Mouse (Mus musculus): ENCODE results near the gene Usp47. TPM values are rescaled to one million over a fixed set of nuclear protein-coding genes. Genes with fewer than 3 reads are reported as not detected.

Usp47 gene
- polyA plus RNA-seq, 1 experiment, result 0.23 TPM

DNA sequence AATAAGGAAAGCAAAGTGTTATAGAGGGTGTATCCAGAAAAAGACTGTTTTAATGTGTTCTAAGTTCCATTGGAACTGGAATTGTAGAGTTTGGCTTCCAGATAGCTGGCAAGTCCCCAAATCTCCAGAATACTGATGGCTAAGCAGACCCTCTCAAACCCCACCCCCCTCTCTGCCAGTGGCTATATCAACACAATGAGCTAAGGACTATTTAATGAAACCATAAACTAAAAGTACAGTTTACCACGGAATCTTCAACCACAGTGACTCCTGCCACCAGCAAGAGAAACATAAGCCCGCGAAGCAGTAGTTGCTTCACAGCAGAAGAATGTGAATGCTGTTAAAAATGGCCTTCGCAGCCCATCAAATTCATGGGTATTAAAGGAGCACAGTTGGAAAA is 131.1 kb downstream of the Usp47 start:
- Histone ChIP-seq H3K27me3 (ENCODE audit: control insufficient read depth) (peaks cover 27% of the 10 kb centered on the region), H3K9me3 (ENCODE audit: control insufficient read depth, low read length) (no peaks in the 10 kb centered on the region)

DNA sequence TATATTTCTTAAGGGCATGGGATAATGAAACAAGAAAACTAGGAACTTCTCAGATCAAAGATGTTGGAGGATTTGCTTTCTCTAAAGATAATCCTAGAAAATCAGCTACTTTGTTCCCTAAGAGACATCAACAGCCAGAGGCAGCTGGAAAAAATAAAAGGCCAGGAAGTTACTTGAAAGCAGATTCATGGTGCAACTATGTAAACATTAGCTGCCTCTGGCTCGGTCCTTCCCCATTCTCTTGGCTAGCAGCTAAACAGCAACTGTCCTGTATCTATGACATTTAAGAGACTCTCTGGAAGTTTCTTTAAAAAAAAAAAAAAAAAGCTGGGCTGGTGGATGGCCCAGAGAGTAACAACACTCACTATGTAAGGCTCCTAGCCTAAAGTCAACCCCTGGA is 131.9 kb downstream of the Usp47 start:
- TF ChIP-seq GATA1 (IDR thresholded peaks at IDR 0.05; ENCODE audit: low read length), result no peak
- no peak for TF ChIP-seq TAL1 (IDR thresholded peaks at IDR 0.05; ENCODE audit: low read length)
- Histone ChIP-seq H3K9me3 (ENCODE audit: control insufficient read depth, low read length) (no peaks in the 10 kb centered on the region), H3K36me3 (ENCODE audit: control insufficient read depth) (no peaks in the 10 kb centered on the region), H3K4me1 (ENCODE audit: control insufficient read depth) (no peaks in the 10 kb centered on the region; the same call in 1 of the 2 replicates), H3K4me3 (replicated peaks) (no peak overlapping the region), H3K27me3 (ENCODE audit: control insufficient read depth) (peaks cover 32% of the 10 kb centered on the region)

More for the DNA sequence above, 131.1 kb downstream of the Usp47 start:
- TF ChIP-seq GATA1 (IDR thresholded peaks at IDR 0.05; ENCODE audit: low read length) (no peak), TAL1 (IDR thresholded peaks at IDR 0.05; ENCODE audit: low read length) (no peak)
- no peak overlapping the region for H3K4me3 ChIP-seq (replicated peaks)
- no peaks in the 10 kb centered on the region for H3K36me3 ChIP-seq (ENCODE audit: control insufficient read depth)
- no peaks in the 10 kb centered on the region; the same call in 1 of the 2 replicates for H3K4me1 ChIP-seq (ENCODE audit: control insufficient read depth)

- H3K9me3 ChIP-seq (ENCODE audit: control insufficient read depth, low read length), result no peaks in the 10 kb centered on the region
- no peaks in the 10 kb centered on the region for H3K36me3 ChIP-seq (ENCODE audit: control insufficient read depth)
- TF ChIP-seq TAL1 (IDR thresholded peaks at IDR 0.05; ENCODE audit: low read length) (no peak), GATA1 (IDR thresholded peaks at IDR 0.05; ENCODE audit: low read length) (no peak)
- no peaks in the 10 kb centered on the region; the same call in 1 of the 2 replicates for H3K4me1 ChIP-seq (ENCODE audit: control insufficient read depth)
- H3K4me3 ChIP-seq (replicated peaks), result no peak overlapping the region
- peaks cover 32% of the 10 kb centered on the region for H3K27me3 ChIP-seq (ENCODE audit: control insufficient read depth)
Measured at GRCm38 (mm10) chr7:112157584-112158315, 134.4 kb downstream of the Usp47 start.

- H3K36me3 ChIP-seq (ENCODE audit: control insufficient read depth), result no peaks in the 10 kb centered on the region
- peaks cover 32% of the 10 kb centered on the region for H3K27me3 ChIP-seq (ENCODE audit: control insufficient read depth)
- no peak overlapping the region for H3K4me3 ChIP-seq (replicated peaks)
- no peak for TF ChIP-seq GATA1 (IDR thresholded peaks at IDR 0.05; ENCODE audit: low read length)
- TF ChIP-seq TAL1 (IDR thresholded peaks at IDR 0.05; ENCODE audit: low read length), result no peak
- no peaks in the 10 kb centered on the region; the same call in 1 of the 2 replicates for H3K4me1 ChIP-seq (ENCODE audit: control insufficient read depth)
- no peaks in the 10 kb centered on the region for H3K9me3 ChIP-seq (ENCODE audit: control insufficient read depth, low read length)
Measured at GRCm38 (mm10) chr7:112158316-112158741, 135.0 kb downstream of the Usp47 start.

DNA sequence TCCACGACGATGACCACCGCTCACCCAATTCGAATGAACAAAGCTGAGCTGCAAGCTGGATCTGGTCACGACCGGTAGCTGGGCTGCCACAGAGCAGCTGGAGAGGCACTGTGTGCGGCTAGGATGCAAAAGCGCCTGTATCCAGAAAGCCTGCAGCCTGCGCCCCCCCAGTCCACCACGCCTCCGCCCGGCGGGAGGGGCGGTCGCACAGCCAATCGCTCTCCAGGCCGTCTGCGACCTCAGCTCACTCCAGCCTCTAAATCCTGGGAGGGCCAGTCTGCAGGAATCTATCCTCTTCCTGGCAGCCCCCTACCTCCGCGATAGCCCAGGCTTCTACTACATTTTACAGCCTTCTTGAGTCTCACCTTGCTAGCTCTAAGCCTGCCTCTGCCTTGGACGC is 135.6 kb downstream of the Usp47 start, which contains the start of gene Dkk3:
Dkk3 (minus strand) TSS at position 116 of the 400 bp plus-strand sequence.
- TF ChIP-seq TAL1 (IDR thresholded peaks at IDR 0.05; ENCODE audit: low read length) (no peak), GATA1 (IDR thresholded peaks at IDR 0.05; ENCODE audit: low read length) (no peak)
- Histone ChIP-seq H3K9me3 (ENCODE audit: control insufficient read depth, low read length) (no peaks in the 10 kb centered on the region), H3K27me3 (ENCODE audit: control insufficient read depth) (peaks cover 32% of the 10 kb centered on the region), H3K4me1 (ENCODE audit: control insufficient read depth) (no peaks in the 10 kb centered on the region; the same call in 1 of the 2 replicates), H3K4me3 (replicated peaks) (no peak within 1 kb of the TSS), H3K36me3 (ENCODE audit: control insufficient read depth) (no peaks in the 10 kb centered on the region)

- Histone ChIP-seq H3K36me3 (ENCODE audit: control insufficient read depth) (no peaks in the 10 kb centered on the region), H3K4me3 (replicated peaks) (no peak overlapping the region), H3K4me1 (ENCODE audit: control insufficient read depth) (no peaks in the 10 kb centered on the region; the same call in 1 of the 2 replicates), H3K27me3 (ENCODE audit: control insufficient read depth) (peaks cover 32% of the 10 kb centered on the region), H3K9me3 (ENCODE audit: control insufficient read depth, low read length) (no peaks in the 10 kb centered on the region)
- TF ChIP-seq TAL1 (IDR thresholded peaks at IDR 0.05; ENCODE audit: low read length) (no peak), GATA1 (IDR thresholded peaks at IDR 0.05; ENCODE audit: low read length) (no peak)
Measured at GRCm38 (mm10) chr7:112159835-112160234, 136.5 kb downstream of the Usp47 start.

Other genes starting within 250 kb of the Usp47 start
- not detected in 2 replicates for gene Galnt18, start 243.5 kb upstream of the Usp47 start, polyA plus RNA-seq (2012)
- not detected in 2 replicates for gene Dkk3, start 135.6 kb downstream of the Usp47 start, polyA plus RNA-seq (2012)
- gene Mical2, start 202.4 kb downstream of the Usp47 start, polyA plus RNA-seq (2012), result 0.02 TPM in 1 of 2 replicates, not detected in the other

Data from erythroblast, embryonic 14.5 days (primary cell).